Mouse (Mus musculus) limb, embryonic 11.5 days (tissue): ENCODE measurements at regions not wholly inside any gene's neighbourhood (a gene's known extent, or its start where the extent isn't known, plus 50 kb on each side); places are given as distances from the start of the nearest gene placed in this dataset.
"Not testable (repeated sequence)": the region's sequence is repeated elsewhere in the genome, so short reads cannot be mapped to it uniquely, and the experiment has no call there.

Experiments used
- ATAC-seq: fragments of 200-750 bp; cut with Nextera tagmentation; 2 replicates; pipeline ENCODE4 v1.8.0; 2017; ENCODE audit warnings: low read depth; ENCODE audit not compliant: insufficient number of reproducible peaks, low FRiP score, low TSS enrichment
- DNase-seq: peaks from one replicate; pipeline ENCODE4 v3.0.0-alpha.2; 2015; ENCODE audit warnings: low spot score
- H3K27ac ChIP-seq: fragments of 300-500 bp; sonication (generic); replicated peaks from 2 replicates; pipeline ENCODE4 v1.5.1; 2014; ENCODE audit warnings: low read depth, mild to moderate bottlenecking, low read length
- H3K27me3 ChIP-seq: fragments of 300-500 bp; sonication (generic); 2 replicates; pipeline ENCODE4 v1.6.1; 2014; ENCODE audit warnings: mild to moderate bottlenecking, low read length, mixed read lengths; ENCODE audit not compliant: control insufficient read depth, insufficient read depth
- H3K36me3 ChIP-seq: fragments of 300-500 bp; sonication (generic); 2 replicates; pipeline ENCODE4 v1.6.1; 2014; ENCODE audit warnings: mild to moderate bottlenecking, low read length, moderate library complexity, mixed read lengths; ENCODE audit not compliant: control insufficient read depth, insufficient read depth
- H3K4me1 ChIP-seq: fragments of 300-500 bp; sonication (generic); 2 replicates; pipeline ENCODE4 v1.6.1; 2014; ENCODE audit warnings: low read length, mixed read lengths; ENCODE audit not compliant: control insufficient read depth, insufficient read depth
- H3K4me2 ChIP-seq: fragments of 300-500 bp; sonication (generic); 2 replicates; pipeline ENCODE4 v1.6.1; 2014; ENCODE audit warnings: low read depth, mild to moderate bottlenecking, moderate library complexity; ENCODE audit not compliant: severe bottlenecking
- H3K4me3 ChIP-seq: fragments of 300-500 bp; sonication (generic); 2 replicates; pipeline ENCODE4 v1.5.1; 2014; ENCODE audit warnings: low read depth, low read length
- H3K9ac ChIP-seq: fragments of 300-500 bp; sonication (generic); 2 replicates; pipeline ENCODE4 v1.6.1; 2014; ENCODE audit warnings: mild to moderate bottlenecking, low read length
- H3K9me3 ChIP-seq: fragments of 300-500 bp; sonication (generic); 2 replicates; pipeline ENCODE4 v1.6.1; 2016; ENCODE audit warnings: low read length; ENCODE audit not compliant: control insufficient read depth
- WGBS: fragments of 180-500 bp; shearing (Covaris S2); extraction: QIAGEN DNeasy Blood & Tissue Kit; methylation state at CpG from one replicate; pipeline ENCODE4 v1.1.7; 2014; 5-methylcytosine and 5-hydroxymethylcytosine counted together

DNA sequence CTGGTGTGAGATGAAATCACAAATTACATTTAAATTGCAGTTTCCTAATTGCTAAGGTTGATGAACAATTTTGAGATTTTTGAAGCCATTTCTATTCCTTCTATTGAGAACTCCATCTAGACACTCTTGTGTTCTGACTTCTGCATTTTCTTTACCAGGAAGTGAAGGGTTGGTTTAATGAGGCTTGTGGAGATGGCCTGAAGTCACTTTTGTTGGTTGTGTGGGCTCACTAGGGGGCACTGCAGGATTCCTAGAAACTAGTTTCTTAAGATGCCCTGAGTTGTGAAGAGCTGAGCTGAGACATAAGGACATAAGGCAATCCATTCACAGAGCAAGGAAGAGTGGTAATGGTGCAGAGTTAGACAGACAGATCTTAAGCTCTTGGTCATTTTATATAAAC, 713.7 kb upstream of the Olfr1507 start:
- ATAC-seq, H3K4me3 ChIP-seq, H3K4me1 ChIP-seq, H3K4me2 ChIP-seq, H3K9ac ChIP-seq, H3K27me3 ChIP-seq, DNase-seq, H3K9me3 ChIP-seq, H3K27ac ChIP-seq, H3K36me3 ChIP-seq: not testable (repeated sequence)

DNA sequence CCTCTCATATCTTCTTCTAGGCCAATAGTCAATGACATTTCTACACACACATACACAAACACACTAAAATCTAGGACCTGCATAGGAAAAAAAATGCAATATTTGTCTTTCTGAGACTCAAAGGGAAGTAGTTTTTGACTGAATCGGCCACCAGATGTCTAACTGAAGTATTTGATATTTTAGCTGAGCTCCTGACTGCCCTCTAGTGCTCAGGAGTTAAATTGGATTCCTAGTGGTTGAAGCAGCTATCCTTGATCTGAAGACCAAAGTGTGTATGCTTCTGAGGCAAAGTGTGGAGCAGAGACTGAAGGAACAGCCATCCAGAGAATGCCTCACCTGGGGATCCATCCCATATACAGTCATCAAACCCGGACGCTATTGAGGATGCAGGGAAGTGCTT, 695.4 kb upstream of the Olfr1507 start:
- H3K4me3 ChIP-seq, DNase-seq, H3K36me3 ChIP-seq, ATAC-seq, H3K27ac ChIP-seq, H3K4me1 ChIP-seq, H3K4me2 ChIP-seq, H3K27me3 ChIP-seq, H3K9ac ChIP-seq, H3K9me3 ChIP-seq: not testable (repeated sequence)
- WGBS: no CpG with 5 or more reads among the region's 3 CpGs

GRCm38 (mm10) chr14:53174099-53174498, 678.5 kb upstream of the Olfr1507 start:
- H3K27me3 ChIP-seq, H3K27ac ChIP-seq, H3K4me2 ChIP-seq, ATAC-seq, H3K4me3 ChIP-seq, H3K4me1 ChIP-seq, H3K9me3 ChIP-seq, DNase-seq, H3K36me3 ChIP-seq, H3K9ac ChIP-seq: not testable (repeated sequence)

DNA sequence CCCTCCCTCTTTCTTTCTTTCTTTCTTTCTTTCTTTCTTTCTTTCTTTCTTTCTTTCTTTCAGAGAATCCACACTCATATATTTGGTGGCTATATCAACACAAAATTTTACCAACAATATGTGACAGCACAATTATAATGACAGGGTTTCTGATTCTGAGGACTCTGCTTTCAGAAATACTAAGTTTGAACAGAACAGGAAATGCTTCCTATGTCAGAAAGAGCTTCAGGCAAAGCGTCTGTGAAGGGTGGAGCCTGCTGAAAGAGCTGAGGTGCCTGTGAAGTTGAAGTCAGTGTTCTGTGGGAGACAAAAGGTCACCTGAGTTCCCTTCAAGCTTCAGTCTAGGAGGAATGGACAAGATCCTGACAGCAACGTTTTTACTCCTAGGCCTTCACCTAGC, 670.8 kb upstream of the Olfr1507 start:
- not testable (repeated sequence) for H3K4me2 ChIP-seq, H3K9me3 ChIP-seq, H3K36me3 ChIP-seq, H3K4me3 ChIP-seq, H3K27ac ChIP-seq, ATAC-seq, H3K27me3 ChIP-seq, H3K9ac ChIP-seq, H3K4me1 ChIP-seq, DNase-seq
- no CpG with 5 or more reads among the region's 2 CpGs for WGBS

GRCm38 (mm10) chr14:53159012-53159411, 663.5 kb upstream of the Olfr1507 start:
- H3K27me3 ChIP-seq, H3K4me2 ChIP-seq, H3K9me3 ChIP-seq, DNase-seq, H3K9ac ChIP-seq, H3K27ac ChIP-seq, H3K4me3 ChIP-seq, H3K4me1 ChIP-seq, H3K36me3 ChIP-seq, ATAC-seq: not testable (repeated sequence)
- no CpG with 5 or more reads among the region's 2 CpGs for WGBS

DNA sequence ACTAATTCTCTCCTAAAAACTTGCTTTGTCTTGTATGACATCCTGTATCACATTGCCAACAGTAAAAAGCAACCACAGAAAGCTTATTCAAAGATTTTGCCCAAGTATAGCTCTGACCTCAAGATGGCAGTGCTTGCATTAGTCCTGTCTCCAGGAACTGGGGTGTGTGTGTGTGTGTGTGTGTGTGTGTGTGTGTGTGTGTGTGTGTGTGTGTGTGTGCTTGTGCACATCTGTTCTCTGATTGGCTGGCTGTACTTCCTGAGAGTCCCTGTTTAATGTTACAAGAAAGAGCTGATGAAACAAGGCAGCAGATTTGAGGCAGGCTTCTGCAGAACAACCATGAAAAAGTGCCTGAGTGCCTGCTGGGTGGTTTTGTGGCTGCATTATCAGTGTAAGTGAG, 639.2 kb upstream of the Olfr1507 start:
- H3K9me3 ChIP-seq, H3K4me2 ChIP-seq, H3K4me3 ChIP-seq, ATAC-seq, H3K27me3 ChIP-seq, DNase-seq, H3K4me1 ChIP-seq, H3K9ac ChIP-seq, H3K27ac ChIP-seq, H3K36me3 ChIP-seq: not testable (repeated sequence)

DNA sequence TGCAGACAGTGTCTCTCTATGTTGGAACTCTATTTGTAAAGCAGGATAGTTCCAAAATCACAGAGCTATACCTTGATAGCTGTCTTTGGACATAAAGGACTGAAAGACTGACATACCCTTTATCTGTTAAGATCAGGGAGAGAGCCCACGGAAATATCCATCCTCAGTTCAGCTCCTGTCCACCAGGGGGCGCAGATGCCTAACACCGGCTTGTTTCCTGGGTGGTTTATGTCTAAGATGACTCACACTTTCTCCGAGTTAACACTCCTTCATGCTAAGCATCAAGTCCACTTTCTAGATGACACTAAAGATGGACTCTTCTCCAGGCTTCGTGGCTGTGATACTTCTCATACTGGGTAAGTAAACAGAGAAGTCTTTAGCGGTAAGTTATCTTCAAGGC, 636.8 kb upstream of the Olfr1507 start:
- not testable (repeated sequence) for H3K27ac ChIP-seq, H3K9ac ChIP-seq, H3K4me1 ChIP-seq, ATAC-seq, H3K9me3 ChIP-seq, H3K4me3 ChIP-seq, H3K27me3 ChIP-seq, H3K4me2 ChIP-seq, H3K36me3 ChIP-seq
- peak; percentile 57 for DNase-seq
- 38% methylated on average over 6 of the region's 6 CpGs for WGBS

DNA sequence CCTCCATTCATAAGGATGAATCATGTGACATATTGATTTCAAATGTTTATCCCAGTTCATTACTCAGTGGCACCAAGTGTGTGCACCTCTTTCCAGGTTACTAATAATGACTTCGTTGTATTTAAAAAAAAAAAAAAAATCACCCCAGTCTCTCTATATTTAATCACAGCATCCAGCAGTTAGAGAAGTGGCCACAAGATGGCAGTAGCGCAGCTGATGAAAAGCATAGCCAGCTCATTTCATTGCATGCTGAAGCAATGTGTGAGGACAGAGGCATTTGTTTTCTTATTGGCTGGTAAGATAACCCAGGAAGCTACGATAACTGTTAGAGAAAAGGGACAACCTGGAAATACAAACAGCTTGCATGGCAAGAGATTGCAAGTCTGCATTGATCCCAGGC, 626.2 kb upstream of the Olfr1507 start:
- H3K36me3 ChIP-seq, H3K27me3 ChIP-seq, H3K4me3 ChIP-seq, ATAC-seq, DNase-seq, H3K9ac ChIP-seq, H3K4me1 ChIP-seq, H3K27ac ChIP-seq, H3K4me2 ChIP-seq, H3K9me3 ChIP-seq: not testable (repeated sequence)
- 20% methylated on average over 2 of the region's 3 CpGs for WGBS

GRCm38 (mm10) chr14:53109732-53110131, 614.2 kb upstream of the Olfr1507 start:
- H3K4me3 ChIP-seq, ATAC-seq, H3K4me1 ChIP-seq, H3K4me2 ChIP-seq, H3K9me3 ChIP-seq, H3K9ac ChIP-seq, H3K27ac ChIP-seq, H3K36me3 ChIP-seq, H3K27me3 ChIP-seq, DNase-seq: not testable (repeated sequence)
- WGBS: 89% methylated on average over 3 of the region's 3 CpGs
